Mouse (Mus musculus): ENCODE measurements at regions not wholly inside any gene's neighbourhood (a gene's known extent, or its start where the extent isn't known, plus 50 kb on each side); places are given as distances from the start of the nearest gene placed in this dataset.

- Histone ChIP-seq H3K36me3 (ENCODE audit: control insufficient read depth, insufficient read depth, low read length) (no peaks in the 10 kb centered on the region), H3K9ac (ENCODE audit: low read length) (no peak overlapping the region), H3K9me3 (replicated peaks; ENCODE audit: control insufficient read depth, low read length) (no peaks in the 10 kb centered on the region), H3K4me2 (ENCODE audit: low read length) (no peak overlapping the region), H3K4me1 (ENCODE audit: control insufficient read depth, insufficient read depth, low read length) (peaks cover 7% of the 10 kb centered on the region; the same call in 1 of the 2 replicates), H3K27ac (ENCODE audit: low read depth, low read length) (no peak overlapping the region), H3K27me3 (replicated peaks; ENCODE audit: control insufficient read depth, insufficient read depth, low read length) (no peaks in the 10 kb centered on the region), H3K4me3 (ENCODE audit: low read depth, low read length) (no peak overlapping the region)
- 57% methylated on average over 3 of the region's 3 CpGs for WGBS
- no peak for ATAC-seq
- DNase-seq (ENCODE audit: low spot score), result no peak
These were observed 443.5 kb upstream of the A1bg start for GRCm38 (mm10) chr15:61366276-61366675.

DNA sequence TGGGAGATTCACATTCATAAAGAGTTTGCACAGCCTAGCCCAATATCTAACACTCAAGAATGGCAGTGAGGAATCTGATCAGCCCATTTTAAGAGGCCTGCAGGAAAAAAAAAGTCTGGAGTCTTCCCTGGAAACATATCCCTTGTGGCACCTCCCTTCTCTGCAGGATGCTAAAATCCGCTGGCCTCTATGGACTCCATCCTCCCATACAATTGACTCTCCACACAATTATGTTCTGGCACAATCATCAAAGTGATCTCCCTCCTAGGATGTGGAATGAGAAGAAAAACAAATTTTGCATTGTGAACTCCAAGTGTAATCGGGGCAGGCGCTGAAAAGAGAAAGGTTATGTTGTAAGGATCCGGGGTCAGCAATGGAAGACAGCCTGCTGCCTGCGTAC lies 442.7 kb upstream of the A1bg start:
- no peaks in the 10 kb centered on the region for H3K27me3 ChIP-seq (replicated peaks; ENCODE audit: control insufficient read depth, insufficient read depth, low read length)
- no peak overlapping the region for H3K27ac ChIP-seq (ENCODE audit: low read depth, low read length)
- no peak overlapping the region for H3K4me3 ChIP-seq (ENCODE audit: low read depth, low read length)
- H3K9me3 ChIP-seq (replicated peaks; ENCODE audit: control insufficient read depth, low read length), result no peaks in the 10 kb centered on the region
- H3K9ac ChIP-seq (ENCODE audit: low read length), result no peak overlapping the region
- ATAC-seq, result no peak
- no peaks in the 10 kb centered on the region for H3K36me3 ChIP-seq (ENCODE audit: control insufficient read depth, insufficient read depth, low read length)
- peak; percentile 30 for DNase-seq (ENCODE audit: low spot score)
- H3K4me2 ChIP-seq (ENCODE audit: low read length), result no peak overlapping the region
- WGBS, result 37% methylated on average over 5 of the region's 5 CpGs
- peaks cover 7% of the 10 kb centered on the region; the same call in 1 of the 2 replicates for H3K4me1 ChIP-seq (ENCODE audit: control insufficient read depth, insufficient read depth, low read length)

DNA sequence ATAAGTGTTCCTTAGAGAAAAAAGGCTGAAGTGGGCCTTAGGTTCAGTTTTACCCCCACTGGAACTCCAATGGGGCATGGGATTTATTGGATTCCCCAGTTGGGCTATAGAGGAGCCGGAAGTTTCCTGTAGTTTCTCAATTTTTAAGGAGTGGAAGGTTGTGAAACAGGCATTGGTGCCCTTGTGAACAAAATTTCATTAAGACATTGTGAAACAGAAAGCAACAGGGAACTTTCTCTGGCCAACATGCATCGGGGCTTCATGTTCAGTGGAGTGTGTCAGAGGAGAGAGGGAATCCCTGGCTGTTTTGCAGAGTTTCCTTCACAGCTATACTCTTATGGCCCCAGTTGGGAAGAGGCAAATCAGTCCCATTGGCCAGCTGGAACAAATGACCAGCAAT lies 441.6 kb upstream of the A1bg start:
- Histone ChIP-seq H3K4me1 (ENCODE audit: control insufficient read depth, insufficient read depth, low read length) (peaks cover 7% of the 10 kb centered on the region; the same call in 1 of the 2 replicates), H3K9me3 (replicated peaks; ENCODE audit: control insufficient read depth, low read length) (no peaks in the 10 kb centered on the region), H3K9ac (ENCODE audit: low read length) (no peak overlapping the region), H3K27ac (ENCODE audit: low read depth, low read length) (no peak overlapping the region), H3K36me3 (ENCODE audit: control insufficient read depth, insufficient read depth, low read length) (no peaks in the 10 kb centered on the region), H3K4me3 (ENCODE audit: low read depth, low read length) (no peak overlapping the region), H3K4me2 (ENCODE audit: low read length) (no peak overlapping the region), H3K27me3 (replicated peaks; ENCODE audit: control insufficient read depth, insufficient read depth, low read length) (no peaks in the 10 kb centered on the region)
- no peak for ATAC-seq
- 72% methylated on average over 2 of the region's 2 CpGs for WGBS
- no peak for DNase-seq (ENCODE audit: low spot score)

DNA sequence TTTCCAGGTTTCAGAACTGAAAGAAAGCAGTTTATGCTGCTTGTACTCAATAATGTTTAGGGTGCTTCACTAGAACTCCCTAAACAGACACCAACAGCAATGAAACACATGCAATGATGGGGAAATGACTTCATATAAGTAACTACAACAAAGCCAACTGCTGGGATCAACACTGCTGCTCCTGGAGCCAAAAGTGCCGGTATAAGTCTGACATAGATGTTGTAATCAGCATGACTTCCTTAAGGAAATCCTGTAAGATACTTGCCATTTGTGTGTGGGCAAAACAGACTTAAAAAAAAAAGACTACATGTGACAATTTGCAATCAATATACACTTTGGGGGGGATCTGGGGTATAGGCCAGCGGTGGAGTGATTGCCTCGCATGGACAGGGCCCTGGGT lies 438.4 kb upstream of the A1bg start:
- no peak overlapping the region for H3K27ac ChIP-seq (ENCODE audit: low read depth, low read length)
- no peak overlapping the region for H3K9ac ChIP-seq (ENCODE audit: low read length)
- H3K9me3 ChIP-seq (replicated peaks; ENCODE audit: control insufficient read depth, low read length), result no peaks in the 10 kb centered on the region
- DNase-seq (ENCODE audit: low spot score) (no peak), ATAC-seq (no peak)
- whole genome bisulfite sequencing, result 85% methylated on average over 3 of the region's 3 CpGs
- no peaks in the 10 kb centered on the region for H3K36me3 ChIP-seq (ENCODE audit: control insufficient read depth, insufficient read depth, low read length)
- no peak overlapping the region for H3K4me2 ChIP-seq (ENCODE audit: low read length)
- no peaks in the 10 kb centered on the region for H3K27me3 ChIP-seq (replicated peaks; ENCODE audit: control insufficient read depth, insufficient read depth, low read length)
- no peak overlapping the region for H3K4me3 ChIP-seq (ENCODE audit: low read depth, low read length)
- peaks cover 7% of the 10 kb centered on the region; the same call in 1 of the 2 replicates for H3K4me1 ChIP-seq (ENCODE audit: control insufficient read depth, insufficient read depth, low read length)

GRCm38 (mm10) chr15:61355344-61355743 lies 432.5 kb upstream of the A1bg start:
- H3K4me1 ChIP-seq (ENCODE audit: control insufficient read depth, insufficient read depth, low read length), result no peaks in the 10 kb centered on the region

GRCm38 (mm10) chr15:61351729-61352342 lies 429.0 kb upstream of the A1bg start:
- Histone ChIP-seq H3K27me3 (replicated peaks; ENCODE audit: control insufficient read depth, insufficient read depth, low read length) (no peaks in the 10 kb centered on the region), H3K9me3 (replicated peaks; ENCODE audit: control insufficient read depth, low read length) (no peaks in the 10 kb centered on the region), H3K4me1 (ENCODE audit: control insufficient read depth, insufficient read depth, low read length) (no peaks in the 10 kb centered on the region), H3K4me2 (ENCODE audit: low read length) (no peak overlapping the region), H3K27ac (ENCODE audit: low read depth, low read length) (no peak overlapping the region), H3K4me3 (ENCODE audit: low read depth, low read length) (no peak overlapping the region), H3K9ac (ENCODE audit: low read length) (no peak overlapping the region), H3K36me3 (ENCODE audit: control insufficient read depth, insufficient read depth, low read length) (no peaks in the 10 kb centered on the region)
- ATAC-seq (no peak), DNase-seq (ENCODE audit: low spot score) (no peak)
- 72% methylated on average over 5 of the region's 5 CpGs for WGBS

More at GRCm38 (mm10) chr15:61355344-61355743, 432.5 kb upstream of the A1bg start:
- no peak overlapping the region for H3K27ac ChIP-seq (ENCODE audit: low read depth, low read length)
- ATAC-seq, result no peak
- no peak overlapping the region for H3K4me3 ChIP-seq (ENCODE audit: low read depth, low read length)
- DNase-seq (ENCODE audit: low spot score), result no peak
- H3K9ac ChIP-seq (ENCODE audit: low read length), result no peak overlapping the region
- no peaks in the 10 kb centered on the region for H3K27me3 ChIP-seq (replicated peaks; ENCODE audit: control insufficient read depth, insufficient read depth, low read length)
- no peaks in the 10 kb centered on the region for H3K36me3 ChIP-seq (ENCODE audit: control insufficient read depth, insufficient read depth, low read length)
- no peak overlapping the region for H3K4me2 ChIP-seq (ENCODE audit: low read length)
- no peaks in the 10 kb centered on the region for H3K9me3 ChIP-seq (replicated peaks; ENCODE audit: control insufficient read depth, low read length)

DNA sequence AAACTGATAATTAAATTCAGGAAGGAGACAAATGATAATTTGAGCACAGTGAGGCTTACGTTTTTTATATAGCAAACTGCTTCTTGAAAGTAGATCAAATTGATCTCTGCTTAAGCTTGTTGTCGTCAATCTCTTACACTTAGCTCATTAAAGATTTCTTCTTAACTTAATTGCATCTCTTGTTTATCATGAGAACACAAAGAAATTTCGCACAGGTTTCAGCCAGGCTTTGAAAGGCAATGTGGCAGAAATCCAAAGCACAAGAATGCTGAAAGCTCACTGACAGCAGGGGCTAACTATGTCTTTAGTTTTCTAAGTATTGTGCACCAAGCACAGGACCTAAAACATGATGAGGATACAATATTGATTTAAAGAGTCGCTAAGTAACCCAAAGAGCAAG lies 422.3 kb upstream of the A1bg start:
- Histone ChIP-seq H3K4me2 (ENCODE audit: low read length) (no peak overlapping the region), H3K4me1 (ENCODE audit: control insufficient read depth, insufficient read depth, low read length) (0 out of 2 replicates have a peak, but pooled peaks cover 2% of the 10 kb centered on the region), H3K27me3 (replicated peaks; ENCODE audit: control insufficient read depth, insufficient read depth, low read length) (no peaks in the 10 kb centered on the region), H3K4me3 (ENCODE audit: low read depth, low read length) (no peak overlapping the region), H3K9ac (ENCODE audit: low read length) (no peak overlapping the region), H3K27ac (ENCODE audit: low read depth, low read length) (no peak overlapping the region), H3K36me3 (ENCODE audit: control insufficient read depth, insufficient read depth, low read length) (no peaks in the 10 kb centered on the region), H3K9me3 (replicated peaks; ENCODE audit: control insufficient read depth, low read length) (no peaks in the 10 kb centered on the region)
- DNase-seq (ENCODE audit: low spot score) (peak; percentile 69), ATAC-seq (peak; percentile 61)
- 7% methylated on average over 4 of the region's 4 CpGs for WGBS

DNA sequence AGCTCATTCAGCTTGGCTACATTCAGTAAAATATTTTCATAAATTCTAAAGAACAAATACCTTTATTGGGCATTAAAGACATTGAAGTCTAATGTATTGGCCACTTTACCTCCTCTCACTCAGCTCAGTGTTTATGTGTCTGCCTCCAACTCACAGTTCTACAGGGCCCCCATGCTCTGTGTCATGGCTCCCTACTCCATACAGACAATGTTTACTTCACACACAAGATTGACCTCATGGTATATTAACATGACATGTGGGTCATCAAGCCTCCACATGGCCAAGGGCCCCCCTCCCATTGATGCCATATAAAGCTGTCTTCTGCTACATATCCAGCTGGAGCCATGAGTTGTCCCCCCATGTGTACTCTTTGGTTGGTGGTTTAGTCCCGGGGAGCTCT lies 419.8 kb upstream of the A1bg start:
- no peak overlapping the region for H3K4me3 ChIP-seq (ENCODE audit: low read depth, low read length)
- no peak overlapping the region for H3K4me2 ChIP-seq (ENCODE audit: low read length)
- DNase-seq (ENCODE audit: low spot score) (no peak), ATAC-seq (no peak)
- no peaks in the 10 kb centered on the region for H3K36me3 ChIP-seq (ENCODE audit: control insufficient read depth, insufficient read depth, low read length)
- H3K27me3 ChIP-seq (replicated peaks; ENCODE audit: control insufficient read depth, insufficient read depth, low read length), result no peaks in the 10 kb centered on the region
- H3K4me1 ChIP-seq (ENCODE audit: control insufficient read depth, insufficient read depth, low read length), result 0 out of 2 replicates have a peak, but pooled peaks cover 2% of the 10 kb centered on the region
- no peak overlapping the region for H3K9ac ChIP-seq (ENCODE audit: low read length)
- H3K27ac ChIP-seq (ENCODE audit: low read depth, low read length), result no peak overlapping the region
- 98% methylated on average over 1 of the region's 1 CpGs for WGBS
- H3K9me3 ChIP-seq (replicated peaks; ENCODE audit: control insufficient read depth, low read length), result no peaks in the 10 kb centered on the region

GRCm38 (mm10) chr15:61327925-61328324 lies 405.1 kb upstream of the A1bg start:
- Histone ChIP-seq H3K9ac (ENCODE audit: low read length) (no peak overlapping the region), H3K4me1 (ENCODE audit: control insufficient read depth, insufficient read depth, low read length) (no peaks in the 10 kb centered on the region), H3K27me3 (replicated peaks; ENCODE audit: control insufficient read depth, insufficient read depth, low read length) (no peaks in the 10 kb centered on the region), H3K9me3 (replicated peaks; ENCODE audit: control insufficient read depth, low read length) (no peaks in the 10 kb centered on the region), H3K36me3 (ENCODE audit: control insufficient read depth, insufficient read depth, low read length) (no peaks in the 10 kb centered on the region), H3K27ac (ENCODE audit: low read depth, low read length) (no peak overlapping the region), H3K4me3 (ENCODE audit: low read depth, low read length) (no peak overlapping the region), H3K4me2 (ENCODE audit: low read length) (no peak overlapping the region)
- 84% methylated on average over 2 of the region's 2 CpGs for WGBS
- DNase-seq (ENCODE audit: low spot score) (no peak), ATAC-seq (no peak)

Data from forebrain, embryonic 14.5 days (tissue).